Mouse (Mus musculus): ENCODE measurements around the gene Tmem150a. TPM values are rescaled to one million over a fixed set of nuclear protein-coding genes. Genes with fewer than 3 reads are reported as not detected.

Tmem150a gene
- polyA plus RNA-seq, 1 experiment from 2014 or later, result 4.6 TPM

GRCm38 (mm10) chr6:72389941-72390771, 34.9 kb downstream of the Tmem150a start, which contains the start of gene Vamp8:
Vamp8 (minus strand) TSS chr6:72390703.
- Histone ChIP-seq H3K27ac (ENCODE audit: low read depth, low read length) (0 out of 2 replicates have a peak within 1 kb of the TSS, but pooled peaks have one; percentile 25), H3K9me3 (ENCODE audit: control insufficient read depth, low read length) (no peaks in the 10 kb centered on the region), H3K27me3 (ENCODE audit: control insufficient read depth, insufficient read depth, low read length) (no peaks in the 10 kb centered on the region), H3K36me3 (ENCODE audit: control insufficient read depth, insufficient read depth, low read length) (no peaks in the 10 kb centered on the region), H3K4me2 (ENCODE audit: low read depth, low read length, severe bottlenecking) (peak within 1 kb of the TSS; percentile 64), H3K4me3 (ENCODE audit: low read depth, low read length) (peak within 1 kb of the TSS; percentile 37), H3K4me1 (replicated peaks; ENCODE audit: control insufficient read depth, insufficient read depth, low read length) (peaks cover 6% of the 10 kb centered on the region), H3K9ac (ENCODE audit: low read length) (peak within 1 kb of the TSS; percentile 48)
- ATAC-seq (replicated peaks; ENCODE audit: low FRiP score) (peak; percentile 51; the same call in 1 of the 2 replicates), DNase-seq (ENCODE audit: low spot score) (peak; percentile 69)
- 1% methylated on average over 33 of the region's 33 CpGs for WGBS

GRCm38 (mm10) chr6:72390795-72391521, 35.7 kb downstream of the Tmem150a start:
- Histone ChIP-seq H3K27ac (ENCODE audit: low read depth, low read length) (no peak overlapping the region), H3K4me2 (ENCODE audit: low read depth, low read length, severe bottlenecking) (peak overlapping the region; percentile 64)
- peak; percentile 55; the same call in 1 of the 2 replicates for ATAC-seq (replicated peaks; ENCODE audit: low FRiP score)

GRCm38 (mm10) chr6:72392341-72392740, 37.1 kb downstream of the Tmem150a start:
- no peak for ATAC-seq (replicated peaks; ENCODE audit: low FRiP score)

More at GRCm38 (mm10) chr6:72390795-72391521, 35.7 kb downstream of the Tmem150a start:
- Histone ChIP-seq H3K4me1 (replicated peaks; ENCODE audit: control insufficient read depth, insufficient read depth, low read length) (peaks cover 6% of the 10 kb centered on the region), H3K9ac (ENCODE audit: low read length) (no peak overlapping the region), H3K4me3 (ENCODE audit: low read depth, low read length) (peak overlapping the region; percentile 37; the same call in 1 of the 2 replicates), H3K9me3 (ENCODE audit: control insufficient read depth, low read length) (no peaks in the 10 kb centered on the region), H3K36me3 (ENCODE audit: control insufficient read depth, insufficient read depth, low read length) (no peaks in the 10 kb centered on the region), H3K27me3 (ENCODE audit: control insufficient read depth, insufficient read depth, low read length) (no peaks in the 10 kb centered on the region)
- 20% methylated on average over 12 of the region's 12 CpGs for WGBS
- peak; percentile 60 for DNase-seq (ENCODE audit: low spot score)

DNA sequence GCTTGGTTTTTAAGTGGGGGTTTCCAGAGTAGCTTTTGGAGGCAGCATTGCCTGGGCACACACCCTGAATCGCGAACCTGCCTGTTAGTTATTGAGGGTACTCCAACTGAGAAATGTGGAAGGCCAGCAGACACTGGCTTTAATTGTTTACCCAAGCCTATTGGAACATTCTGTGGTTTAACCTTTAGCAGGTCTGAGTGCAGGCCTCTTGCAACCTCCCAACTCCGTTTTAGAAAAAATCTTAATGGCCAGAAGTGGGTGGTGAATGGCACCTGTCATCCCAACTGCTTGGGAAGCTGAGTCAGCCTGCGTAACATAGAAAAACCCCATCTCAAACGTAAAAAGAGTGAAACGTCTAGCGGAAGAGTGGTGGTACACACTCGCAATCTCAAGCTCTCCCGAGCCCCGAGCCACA, 41.6 kb downstream of the Tmem150a start:
- Histone ChIP-seq H3K36me3 (ENCODE audit: control insufficient read depth, insufficient read depth, low read length) (no peaks in the 10 kb centered on the region), H3K9ac (ENCODE audit: low read length) (no peak overlapping the region), H3K27ac (ENCODE audit: low read depth, low read length) (no peak overlapping the region), H3K4me2 (ENCODE audit: low read depth, low read length, severe bottlenecking) (no peak overlapping the region), H3K4me1 (replicated peaks; ENCODE audit: control insufficient read depth, insufficient read depth, low read length) (no peaks in the 10 kb centered on the region), H3K27me3 (ENCODE audit: control insufficient read depth, insufficient read depth, low read length) (no peaks in the 10 kb centered on the region), H3K4me3 (ENCODE audit: low read depth, low read length) (no peak overlapping the region), H3K9me3 (ENCODE audit: control insufficient read depth, low read length) (no peaks in the 10 kb centered on the region)
- ATAC-seq (replicated peaks; ENCODE audit: low FRiP score) (no peak), DNase-seq (ENCODE audit: low spot score) (no peak)
- 83% methylated on average over 10 of the region's 10 CpGs for WGBS

More at GRCm38 (mm10) chr6:72392341-72392740, 37.1 kb downstream of the Tmem150a start:
- no peaks in the 10 kb centered on the region for H3K9me3 ChIP-seq (ENCODE audit: control insufficient read depth, low read length)
- H3K36me3 ChIP-seq (ENCODE audit: control insufficient read depth, insufficient read depth, low read length), result no peaks in the 10 kb centered on the region
- no peak for DNase-seq (ENCODE audit: low spot score)
- H3K4me1 ChIP-seq (replicated peaks; ENCODE audit: control insufficient read depth, insufficient read depth, low read length), result peaks cover 6% of the 10 kb centered on the region
- WGBS, result 87% methylated on average over 5 of the region's 5 CpGs
- H3K27ac ChIP-seq (ENCODE audit: low read depth, low read length), result no peak overlapping the region
- H3K4me2 ChIP-seq (ENCODE audit: low read depth, low read length, severe bottlenecking), result no peak overlapping the region
- no peak overlapping the region for H3K4me3 ChIP-seq (ENCODE audit: low read depth, low read length)
- no peaks in the 10 kb centered on the region for H3K27me3 ChIP-seq (ENCODE audit: control insufficient read depth, insufficient read depth, low read length)
- no peak overlapping the region for H3K9ac ChIP-seq (ENCODE audit: low read length)

DNA sequence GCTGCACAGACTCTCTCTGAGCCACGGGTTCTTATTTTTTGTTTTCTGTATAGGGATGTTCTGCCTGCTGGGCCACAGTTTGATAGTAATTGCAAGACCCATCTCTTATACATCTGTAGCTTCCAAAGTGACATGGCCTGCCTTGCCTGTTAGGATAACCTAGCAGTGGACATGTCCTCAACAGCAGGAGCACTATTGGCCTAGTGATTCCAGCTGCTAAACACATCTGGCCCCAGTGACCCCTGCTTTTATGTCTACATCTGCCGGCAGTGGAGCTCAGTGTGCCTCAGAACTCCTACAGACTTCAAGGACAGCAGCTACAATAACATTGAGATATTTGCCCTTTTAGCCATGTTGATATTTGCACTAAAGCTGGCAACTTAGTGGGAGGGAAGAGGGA, 44.7 kb downstream of the Tmem150a start:
- Histone ChIP-seq H3K27me3 (ENCODE audit: control insufficient read depth, insufficient read depth, low read length) (no peaks in the 10 kb centered on the region), H3K9ac (ENCODE audit: low read length) (no peak overlapping the region), H3K36me3 (ENCODE audit: control insufficient read depth, insufficient read depth, low read length) (no peaks in the 10 kb centered on the region), H3K4me2 (ENCODE audit: low read depth, low read length, severe bottlenecking) (no peak overlapping the region), H3K9me3 (ENCODE audit: control insufficient read depth, low read length) (no peaks in the 10 kb centered on the region), H3K4me3 (ENCODE audit: low read depth, low read length) (no peak overlapping the region), H3K27ac (ENCODE audit: low read depth, low read length) (no peak overlapping the region), H3K4me1 (replicated peaks; ENCODE audit: control insufficient read depth, insufficient read depth, low read length) (no peaks in the 10 kb centered on the region)
- no peak for DNase-seq (ENCODE audit: low spot score)
- 68% methylated on average over 2 of the region's 2 CpGs for WGBS
- ATAC-seq (replicated peaks; ENCODE audit: low FRiP score), result no peak

DNA sequence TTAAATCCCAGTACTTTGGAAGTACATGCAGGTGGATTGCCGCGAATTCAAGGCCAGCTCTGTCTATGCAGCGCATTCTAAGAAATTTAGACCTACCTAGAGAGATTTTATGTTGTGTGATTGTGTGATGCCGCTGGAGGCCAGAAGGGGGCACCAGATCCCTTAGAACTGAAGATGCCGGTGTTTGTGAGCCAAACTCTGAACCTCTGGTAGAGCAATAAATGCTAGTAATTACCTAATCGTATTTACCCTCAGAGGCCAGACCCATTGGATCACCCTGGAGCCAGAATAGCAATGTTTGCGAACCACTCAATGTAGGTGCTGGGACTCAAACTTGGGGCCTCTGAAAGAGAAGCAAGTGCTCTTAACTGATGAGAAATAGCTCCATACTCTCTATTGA, 46.6 kb downstream of the Tmem150a start:
- no peaks in the 10 kb centered on the region for H3K9me3 ChIP-seq (ENCODE audit: control insufficient read depth, low read length)
- H3K36me3 ChIP-seq (ENCODE audit: control insufficient read depth, insufficient read depth, low read length), result no peaks in the 10 kb centered on the region
- peak; percentile 79 for DNase-seq (ENCODE audit: low spot score)
- 30% methylated on average over 7 of the region's 7 CpGs for WGBS
- H3K4me2 ChIP-seq (ENCODE audit: low read depth, low read length, severe bottlenecking), result no peak overlapping the region
- no peak overlapping the region for H3K27ac ChIP-seq (ENCODE audit: low read depth, low read length)
- H3K4me3 ChIP-seq (ENCODE audit: low read depth, low read length), result no peak overlapping the region
- H3K9ac ChIP-seq (ENCODE audit: low read length), result no peak overlapping the region
- no peak for ATAC-seq (replicated peaks; ENCODE audit: low FRiP score)
- no peaks in the 10 kb centered on the region for H3K27me3 ChIP-seq (ENCODE audit: control insufficient read depth, insufficient read depth, low read length)
- no peaks in the 10 kb centered on the region for H3K4me1 ChIP-seq (replicated peaks; ENCODE audit: control insufficient read depth, insufficient read depth, low read length)

DNA sequence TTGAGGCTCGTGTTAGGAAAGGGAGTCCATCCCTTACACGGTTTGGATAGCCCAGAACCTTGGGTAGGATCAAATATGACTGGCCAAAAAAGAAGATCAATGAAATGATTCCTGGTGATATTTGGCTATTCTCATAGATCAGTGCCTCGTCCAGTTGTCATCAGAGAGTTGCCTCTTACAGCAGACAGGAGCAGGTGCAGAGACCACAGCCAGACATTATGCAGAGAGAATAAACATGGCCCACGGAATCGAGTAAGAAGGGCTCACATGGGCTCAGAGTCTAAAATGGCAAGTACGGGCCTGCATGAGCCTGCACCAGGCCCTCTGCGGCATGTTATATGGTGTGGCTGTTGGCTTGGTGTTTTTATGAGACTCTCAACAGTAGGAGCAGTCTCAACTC, 50.1 kb downstream of the Tmem150a start:
- Histone ChIP-seq H3K27ac (ENCODE audit: low read depth, low read length) (no peak overlapping the region), H3K4me3 (ENCODE audit: low read depth, low read length) (no peak overlapping the region), H3K9me3 (ENCODE audit: control insufficient read depth, low read length) (no peaks in the 10 kb centered on the region), H3K9ac (ENCODE audit: low read length) (no peak overlapping the region), H3K4me2 (ENCODE audit: low read depth, low read length, severe bottlenecking) (no peak overlapping the region), H3K4me1 (replicated peaks; ENCODE audit: control insufficient read depth, insufficient read depth, low read length) (no peaks in the 10 kb centered on the region), H3K36me3 (ENCODE audit: control insufficient read depth, insufficient read depth, low read length) (no peaks in the 10 kb centered on the region), H3K27me3 (ENCODE audit: control insufficient read depth, insufficient read depth, low read length) (no peaks in the 10 kb centered on the region)
- no peak for DNase-seq (ENCODE audit: low spot score)
- WGBS, result 83% methylated on average over 7 of the region's 7 CpGs
- ATAC-seq (replicated peaks; ENCODE audit: low FRiP score), result no peak

DNA sequence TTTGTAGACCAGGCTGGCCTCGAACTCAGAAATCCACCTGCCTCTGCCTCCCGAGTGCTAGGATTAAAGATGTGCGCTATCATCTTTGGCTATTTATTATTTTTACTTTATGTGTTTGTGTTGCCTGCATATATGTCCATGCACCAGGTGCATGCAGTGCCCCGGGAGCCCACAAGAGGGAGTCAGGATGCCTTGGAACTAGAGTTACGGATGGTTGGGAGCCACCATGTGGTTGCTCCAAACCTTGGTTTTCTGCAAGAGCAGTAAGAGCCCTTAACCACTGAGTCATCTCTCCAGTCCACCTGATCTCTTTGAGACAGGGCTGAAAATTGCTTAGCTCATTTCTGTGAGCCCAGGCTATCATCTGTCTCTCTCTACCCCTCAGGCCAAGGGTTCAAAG, 51.9 kb downstream of the Tmem150a start:
- H3K27me3 ChIP-seq (ENCODE audit: control insufficient read depth, insufficient read depth, low read length), result no peaks in the 10 kb centered on the region
- no peak overlapping the region for H3K4me3 ChIP-seq (ENCODE audit: low read depth, low read length)
- no peak overlapping the region for H3K4me2 ChIP-seq (ENCODE audit: low read depth, low read length, severe bottlenecking)
- H3K9ac ChIP-seq (ENCODE audit: low read length), result no peak overlapping the region
- WGBS, result 3% methylated on average over 5 of the region's 5 CpGs
- no peaks in the 10 kb centered on the region for H3K9me3 ChIP-seq (ENCODE audit: control insufficient read depth, low read length)
- no peaks in the 10 kb centered on the region for H3K36me3 ChIP-seq (ENCODE audit: control insufficient read depth, insufficient read depth, low read length)
- H3K4me1 ChIP-seq (replicated peaks; ENCODE audit: control insufficient read depth, insufficient read depth, low read length), result no peaks in the 10 kb centered on the region
- peak; percentile 93 for DNase-seq (ENCODE audit: low spot score)
- no peak overlapping the region for H3K27ac ChIP-seq (ENCODE audit: low read depth, low read length)
- peak; percentile 72 for ATAC-seq (replicated peaks; ENCODE audit: low FRiP score)

All from forebrain, embryonic 11.5 days (tissue).